Mouse (Mus musculus) CH12.LX (cell line): ENCODE measurements around the gene Xrcc6. TPM values are rescaled to one million over a fixed set of nuclear protein-coding genes. Genes with fewer than 3 reads are reported as not detected.

Experiments used
- DNase-seq: peaks from one replicate; pipeline ENCODE4 v3.0.0-alpha.2; 2013; ENCODE audit errors: extremely low read depth
- H3K27ac ChIP-seq: 2 replicates; pipeline ENCODE4 v1.5.1; 2012; ENCODE audit warnings: low read depth, mild to moderate bottlenecking, control low read depth, moderate library complexity; ENCODE audit not compliant: insufficient read depth
- H3K27me3 ChIP-seq: replicated peaks from 2 replicates; pipeline ENCODE3; 2012; ENCODE audit warnings: inconsistent platforms
- H3K36me3 ChIP-seq, 2 experiments: replicated peaks in 1 of 2; 2 replicates each; pipeline versions ENCODE3 to v1.6.1; 2012; ENCODE audit warnings: inconsistent platforms in 1 of 2, low read length in 1 of 2, mild to moderate bottlenecking in 1 of 2, mixed read lengths in 1 of 2, moderate library complexity in 1 of 2; ENCODE audit not compliant: control insufficient read depth in 1 of 2, insufficient read depth in 1 of 2
- H3K4me1 ChIP-seq, 2 experiments: 2 replicates each; pipeline ENCODE4 v1.6.1; 2012; ENCODE audit warnings: inconsistent platforms in 1 of 2, moderate library complexity in 1 of 2; ENCODE audit not compliant: insufficient read depth in 2 of 2, control insufficient read depth in 1 of 2
- H3K4me2 ChIP-seq: 2 replicates; pipeline ENCODE4 v1.6.1; 2012; ENCODE audit warnings: low read depth, mild to moderate bottlenecking, control low read depth; ENCODE audit not compliant: poor library complexity, insufficient read depth, severe bottlenecking
- H3K4me3 ChIP-seq, 3 experiments: fragments of 150-350 bp in 1 of 3; sonication (generic) in 1 of 3; replicated peaks in 1 of 3; 2 replicates each; pipeline versions ENCODE3 to v1.5.1; 2011 to 2012; ENCODE audit warnings: low read depth in 2 of 3, low read length in 2 of 3, mild to moderate bottlenecking in 2 of 3, moderate library complexity in 2 of 3, control low read depth in 1 of 3, improper control_type of control experiment in 1 of 3, inconsistent platforms in 1 of 3, mixed read lengths in 1 of 3; ENCODE audit not compliant: poor library complexity in 1 of 3
- H3K79me2 ChIP-seq: replicated peaks from 2 replicates; pipeline ENCODE4 v1.6.1; 2012; ENCODE audit warnings: mild to moderate bottlenecking, moderate library complexity; ENCODE audit not compliant: control insufficient read depth, poor library complexity, insufficient read depth, severe bottlenecking; ENCODE audit errors: extremely low read depth
- H3K9ac ChIP-seq: 2 replicates; pipeline ENCODE4 v1.6.1; 2012; ENCODE audit warnings: low read depth, mild to moderate bottlenecking, control low read depth, moderate library complexity; ENCODE audit not compliant: insufficient read depth
- H3K9me3 ChIP-seq: replicated peaks from 2 replicates; pipeline ENCODE3; 2012; ENCODE audit warnings: low read length, inconsistent platforms, mixed read lengths
- CTCF ChIP-seq, 2 experiments: IDR thresholded peaks in 1 of 2; conservative IDR thresholded peaks in 1 of 2; 2 replicates each; pipeline ENCODE4 v1.5.1; 2011 to 2012; ENCODE audit warnings: low read depth in 2 of 2, low read length in 2 of 2, improper control_type of control experiment in 1 of 2, inconsistent platforms in 1 of 2, mild to moderate bottlenecking in 1 of 2, moderate library complexity in 1 of 2
- E2F4 ChIP-seq: IDR thresholded peaks from 2 replicates; pipeline ENCODE4 v1.6.1; 2011; ENCODE audit warnings: low read depth, low read length, improper control_type of control experiment; ENCODE audit not compliant: insufficient replicate concordance
- HCFC1 ChIP-seq: IDR thresholded peaks from 2 replicates; pipeline ENCODE4 v1.6.1; 2012; ENCODE audit warnings: low read depth, mild to moderate bottlenecking, inconsistent platforms, low read length, improper control_type of control experiment
- JUND ChIP-seq: conservative IDR thresholded peaks from 2 replicates; pipeline ENCODE4 v1.6.1; 2011; ENCODE audit warnings: low read depth, low read length, improper control_type of control experiment
- NRF1 ChIP-seq: IDR thresholded peaks from 2 replicates; pipeline ENCODE4 v1.6.1; 2014; ENCODE audit warnings: low read depth, mild to moderate bottlenecking, inconsistent platforms, low read length, improper control_type of control experiment, moderate library complexity
- PAX5 ChIP-seq: IDR thresholded peaks from 2 replicates; pipeline ENCODE4 v1.6.1; 2012; ENCODE audit warnings: low read length, inconsistent platforms, mixed read lengths
- POLR2AphosphoS2 ChIP-seq: IDR thresholded peaks from 2 replicates; pipeline ENCODE4 v1.6.1; 2011; ENCODE audit warnings: low read depth, low read length, improper control_type of control experiment
- RAD21 ChIP-seq: IDR thresholded peaks from 2 replicates; pipeline ENCODE4 v1.6.1; 2011; ENCODE audit warnings: low read depth, mild to moderate bottlenecking, low read length, improper control_type of control experiment, moderate library complexity
- SIN3A ChIP-seq: IDR thresholded peaks from 2 replicates; pipeline ENCODE4 v1.6.1; 2012; ENCODE audit warnings: low read length, improper control_type of control experiment, inconsistent platforms
- SMC3 ChIP-seq: IDR thresholded peaks from 2 replicates; pipeline ENCODE4 v1.6.1; 2011; ENCODE audit warnings: low read depth, low read length, improper control_type of control experiment
- TBP ChIP-seq: conservative IDR thresholded peaks from 2 replicates; pipeline ENCODE4 v1.6.1; 2011; ENCODE audit warnings: low read depth, low read length, improper control_type of control experiment
- TCF12 ChIP-seq: IDR thresholded peaks from 2 replicates; pipeline ENCODE4 v1.6.1; 2014; ENCODE audit warnings: low read depth, mild to moderate bottlenecking, inconsistent platforms, low read length, improper control_type of control experiment
- ZNF384 ChIP-seq: IDR thresholded peaks from 2 replicates; pipeline ENCODE4 v1.6.1; 2012; ENCODE audit warnings: low read depth, low read length, improper control_type of control experiment, inconsistent platforms
- dilution Hi-C: fragments of 300-500 bp; cut with MboI; formaldehyde crosslinking; loops from 2 replicates; pipeline ENCODE4 v1.14.3; 2020; ENCODE audit warnings: low sequenced_read_pairs; ENCODE audit not compliant: extremely low pct_unique_long_range_greater_than_20kb, extremely low pct_ligation_motif_present
- in situ Hi-C: fragments of 300-500 bp; cut with MboI; formaldehyde crosslinking; loops from 3 replicates; pipeline ENCODE4 v1.14.3; 2019; ENCODE audit warnings: low sequenced_read_pairs, low pct_ligation_motif_present, low pct_unique_long_range_greater_than_20kb, mixed read lengths
- polyA plus RNA-seq: library from polyadenylated mRNA; unstranded; fragments of >175 nt; gene quantifications from 2 replicates; pipeline ENCODE4 v1.2.1, GENCODE M21; 2012; ENCODE audit warnings: low read depth; ENCODE audit not compliant: insufficient read length
- total RNA-seq, 2 experiments: library from RNA; depleted of rRNA; stranded (reverse); fragments of 300-350 nt in 1 of 2; fragments of >200 nt in 1 of 2; gene quantifications; 2 replicates each; pipeline ENCODE4 v1.2.3; 2012 to 2014

The Xrcc6 gene
- total and polyA plus RNA-seq, 3 experiments = 67.3 to 83.5 (median 80.8) TPM

DNA sequence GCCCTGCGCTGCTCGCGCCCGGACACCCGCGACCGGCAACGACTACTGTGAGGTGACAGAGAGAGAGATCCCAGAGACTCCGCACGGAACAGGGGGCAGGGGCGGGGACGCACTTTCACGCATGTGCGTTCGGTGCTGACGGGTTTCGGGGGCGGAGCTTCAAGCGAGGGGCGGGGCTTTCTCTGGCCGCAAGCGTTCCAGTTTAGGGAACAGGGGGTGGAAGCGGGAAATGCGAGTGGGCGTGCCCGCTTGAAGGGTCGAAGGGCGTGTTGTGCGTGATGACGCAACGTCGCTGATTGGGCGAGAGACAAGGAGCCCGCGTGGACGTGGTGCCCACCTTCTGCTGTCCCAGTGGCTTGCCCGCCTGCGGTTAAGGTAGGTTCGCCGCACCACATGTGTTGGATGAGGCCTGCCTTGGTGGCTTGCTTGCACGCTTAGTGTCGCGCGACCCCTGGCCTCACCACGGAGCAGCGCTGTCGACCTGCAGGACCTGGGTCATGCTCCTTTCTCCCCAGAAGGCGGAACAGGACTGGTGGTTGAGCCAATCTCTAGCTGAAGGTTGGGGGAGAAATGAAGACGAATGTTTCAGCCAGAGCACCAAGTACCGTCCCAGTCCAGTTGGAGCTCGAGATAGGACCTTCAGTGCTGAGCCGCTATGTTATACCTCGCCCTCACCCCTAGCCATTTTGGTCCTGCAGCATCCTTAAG is 28.6 kb downstream of the Xrcc6 start (continued):
- TF ChIP-seq TCF12 = peak; percentile 66; the same call in 1 of the 2 replicates
- TF ChIP-seq RAD21 = peak; percentile 6
- TF ChIP-seq SIN3A = peak; percentile 87
- peak; percentile 48; the same call in 1 of the 2 replicates for TF ChIP-seq TBP
- TF ChIP-seq HCFC1 = peak; percentile 13
- TF ChIP-seq E2F4 = peak; percentile 84; the same call in 1 of the 2 replicates
- no peak for TF ChIP-seq SMC3
- no peak for TF ChIP-seq PAX5
- no peak for TF ChIP-seq POLR2AphosphoS2

DNA sequence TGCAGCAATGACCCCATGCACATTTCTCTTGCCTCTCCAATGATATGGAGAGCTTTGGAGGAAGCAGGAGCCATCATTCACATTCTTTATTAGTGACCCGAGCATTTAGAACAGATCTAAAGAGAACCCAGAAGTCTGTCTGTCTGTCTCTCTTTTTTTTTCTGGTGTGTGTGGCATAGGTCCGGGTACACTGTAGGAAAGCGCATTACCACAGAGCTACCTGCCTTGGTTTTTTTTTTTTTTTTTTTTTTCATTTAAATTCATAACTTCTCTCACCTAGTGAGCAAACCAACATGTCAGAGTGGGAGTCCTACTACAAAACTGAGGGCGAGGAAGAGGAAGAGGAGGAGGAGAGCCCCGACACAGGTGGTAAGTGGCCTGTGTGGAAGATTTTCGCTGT is 29.2 kb downstream of the Xrcc6 start:
- no peak for DNase-seq
- H3K4me3 ChIP-seq = peak overlapping the region; percentile 91 to 98 (median 95)
- peak overlapping the region; percentile 23 for H3K9ac ChIP-seq
- TF ChIP-seq NRF1 (no peak), JUND (no peak), ZNF384 (peak; percentile 78), POLR2AphosphoS2 (no peak)
- dilution Hi-C loops = no loop called here
- in situ Hi-C loops = no loop called here
- H3K79me2 ChIP-seq = peaks cover 21% of the 10 kb centered on the region
- peaks cover 11 to 39% of the 10 kb centered on the region in 2 experiments for H3K36me3 ChIP-seq
- H3K4me2 ChIP-seq = peak overlapping the region; percentile 90
- H3K9me3 ChIP-seq = peaks cover 2% of the 10 kb centered on the region
- H3K27me3 ChIP-seq = no peaks in the 10 kb centered on the region
- peak overlapping the region; percentile 65 for H3K27ac ChIP-seq
- H3K4me1 ChIP-seq = peaks cover 0 to 45% of the 10 kb centered on the region in 2 experiments; a peak in 2 of 4 replicates

DNA sequence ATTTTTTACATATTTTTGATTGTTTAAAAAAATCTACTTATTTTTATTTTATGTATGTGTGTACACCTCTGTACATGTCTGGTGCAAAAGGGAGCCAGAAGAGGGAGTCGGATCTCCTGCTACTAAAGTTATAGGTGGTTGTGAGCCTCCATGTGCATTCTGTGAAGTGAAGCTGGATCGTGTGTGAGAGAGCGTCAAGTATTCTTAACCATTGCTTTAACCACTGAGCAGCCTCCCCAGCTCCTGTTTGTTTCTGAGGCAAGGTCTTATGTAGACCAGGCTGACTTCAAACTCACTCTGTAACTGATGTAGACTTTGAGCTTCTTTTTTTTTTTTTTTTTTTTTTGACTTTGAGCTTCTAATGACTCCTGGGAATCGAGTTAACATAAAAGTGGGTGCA is 29.8 kb downstream of the Xrcc6 start:
- dilution Hi-C loops (no loop called here), in situ Hi-C loops (no loop called here)
- peak; percentile 31 for DNase-seq
- no peak overlapping the region for H3K27ac ChIP-seq
- H3K9me3 ChIP-seq = peaks cover 2% of the 10 kb centered on the region
- no peaks in the 10 kb centered on the region for H3K27me3 ChIP-seq
- H3K4me3 ChIP-seq = peak overlapping the region in 2 of 3 experiments; percentile 95 to 98
- peak overlapping the region; percentile 28; the same call in 1 of the 2 replicates for H3K9ac ChIP-seq
- peaks cover 15 to 39% of the 10 kb centered on the region in 2 experiments for H3K36me3 ChIP-seq
- H3K79me2 ChIP-seq = peaks cover 21% of the 10 kb centered on the region
- H3K4me2 ChIP-seq = peak overlapping the region; percentile 32
- H3K4me1 ChIP-seq = peaks cover 0 to 50% of the 10 kb centered on the region in 2 experiments; a peak in 2 of 4 replicates
- TF ChIP-seq CTCF (conservative IDR thresholded peaks at IDR 0.05 in 1 of 2, IDR thresholded peaks at IDR 0.05 in 1 of 2; ENCODE audit: low read depth in 2 of 2, low read length in 2 of 2) = peak in 1 of 2 experiments; percentile 33; a peak in 2 of 4 replicates
- no peak for TF ChIP-seq PAX5
- TF ChIP-seq ZNF384 = peak; percentile 46
